Mouse (Mus musculus) heart, postnatal 0 days (tissue): ENCODE measurements at regions not wholly inside any gene's neighbourhood (a gene's known extent, or its start where the extent isn't known, plus 50 kb on each side); places are given as distances from the start of the nearest gene placed in this dataset.

ENCODE experiments used
- ATAC-seq: fragments of 200-750 bp; cut with Nextera tagmentation; 2 replicates; pipeline ENCODE4 v1.8.0; 2017; ENCODE audit warnings: low read depth, moderate number of reproducible peaks, moderate library complexity; ENCODE audit not compliant: insufficient read depth
- DNase-seq: peaks from one replicate; pipeline ENCODE4 v3.0.0-alpha.2; 2016; ENCODE audit warnings: low spot score
- H3K27ac ChIP-seq: fragments of 300-500 bp; sonication (generic); 2 replicates; pipeline ENCODE4 v1.5.1; 2014; ENCODE audit warnings: low read depth, mild to moderate bottlenecking
- H3K27me3 ChIP-seq: fragments of 300-500 bp; sonication (generic); 2 replicates; pipeline ENCODE4 v1.6.1; 2014; ENCODE audit warnings: low read length, mixed read lengths; ENCODE audit not compliant: control insufficient read depth, insufficient read depth
- H3K36me3 ChIP-seq: fragments of 300-500 bp; sonication (generic); replicated peaks from 2 replicates; pipeline ENCODE4 v1.6.1; 2014; ENCODE audit warnings: low read length, mixed read lengths; ENCODE audit not compliant: control insufficient read depth, insufficient read depth
- H3K4me1 ChIP-seq: fragments of 300-500 bp; sonication (generic); 2 replicates; pipeline ENCODE4 v1.6.1; 2014; ENCODE audit warnings: antibody characterized with exemption; ENCODE audit not compliant: control insufficient read depth, insufficient read depth
- H3K4me2 ChIP-seq: fragments of 300-500 bp; sonication (generic); 2 replicates; pipeline ENCODE4 v1.6.1; 2014; ENCODE audit warnings: low read depth, mild to moderate bottlenecking, low read length, moderate library complexity
- H3K4me3 ChIP-seq: fragments of 300-500 bp; sonication (generic); 2 replicates; pipeline ENCODE4 v1.5.1; 2014; ENCODE audit warnings: low read depth, low read length
- H3K9ac ChIP-seq: fragments of 300-500 bp; sonication (generic); replicated peaks from 2 replicates; pipeline ENCODE4 v1.6.1; 2014; ENCODE audit warnings: low read depth, low read length, mixed read lengths
- H3K9me3 ChIP-seq: fragments of 300-500 bp; sonication (generic); replicated peaks from 2 replicates; pipeline ENCODE4 v1.6.1; 2016; ENCODE audit warnings: low read length; ENCODE audit not compliant: control insufficient read depth
- CTCF ChIP-seq: IDR thresholded peaks from 2 replicates; pipeline ENCODE4 v1.5.1; 2016; ENCODE audit warnings: antibody characterized with exemption, control low read depth, low read depth
- EP300 ChIP-seq: IDR thresholded peaks from 2 replicates; pipeline ENCODE4 v1.6.1; 2016; ENCODE audit warnings: antibody characterized with exemption, low read depth
- WGBS: fragments of 180-500 bp; shearing (Covaris S2); extraction: QIAGEN DNeasy Blood & Tissue Kit; methylation state at CpG from one replicate; pipeline ENCODE4 v1.1.7; 2014; 5-methylcytosine and 5-hydroxymethylcytosine counted together

GRCm38 (mm10) chr3:62159031-62159430 lies 179.1 kb upstream of the Arhgef26 start:
- Histone ChIP-seq H3K27me3 (no peaks in the 10 kb centered on the region), H3K4me2 (no peak overlapping the region), H3K9me3 (peaks cover 11% of the 10 kb centered on the region), H3K9ac (no peak overlapping the region), H3K36me3 (no peaks in the 10 kb centered on the region), H3K4me3 (no peak overlapping the region), H3K4me1 (no peaks in the 10 kb centered on the region), H3K27ac (no peak overlapping the region)
- WGBS, result 52% methylated on average over 22 of the region's 22 CpGs
- DNase-seq (peak; percentile 72), ATAC-seq (peak; percentile 100)
- TF ChIP-seq CTCF (no peak), EP300 (no peak)

- no peaks in the 10 kb centered on the region for H3K27me3 ChIP-seq
- no peaks in the 10 kb centered on the region for H3K4me1 ChIP-seq
- ATAC-seq (no peak), DNase-seq (peak; percentile 37)
- H3K9me3 ChIP-seq, result no peaks in the 10 kb centered on the region
- H3K9ac ChIP-seq, result no peak overlapping the region
- no peak overlapping the region for H3K27ac ChIP-seq
- no peak overlapping the region for H3K4me2 ChIP-seq
- peak; percentile 37; the same call in 1 of the 2 replicates for TF ChIP-seq CTCF
- TF ChIP-seq EP300, result no peak
- H3K36me3 ChIP-seq, result no peaks in the 10 kb centered on the region
- WGBS, result 57% methylated on average over 4 of the region's 4 CpGs
- no peak overlapping the region for H3K4me3 ChIP-seq
Measured at GRCm38 (mm10) chr3:62170647-62171046, 167.5 kb upstream of the Arhgef26 start.

- Histone ChIP-seq H3K36me3 (no peaks in the 10 kb centered on the region), H3K4me3 (no peak overlapping the region), H3K27me3 (no peaks in the 10 kb centered on the region), H3K9me3 (no peaks in the 10 kb centered on the region), H3K4me2 (no peak overlapping the region), H3K4me1 (no peaks in the 10 kb centered on the region), H3K27ac (no peak overlapping the region), H3K9ac (no peak overlapping the region)
- ATAC-seq, result no peak
- WGBS, result 73% methylated on average over 3 of the region's 3 CpGs
- DNase-seq, result no peak
- TF ChIP-seq EP300, result no peak
- no peak for TF ChIP-seq CTCF
Measured at GRCm38 (mm10) chr3:62187807-62188509, 150.2 kb upstream of the Arhgef26 start.

- H3K4me3 ChIP-seq, result no peak overlapping the region
- TF ChIP-seq CTCF, result peak; percentile 63
- TF ChIP-seq EP300, result no peak
- DNase-seq, result peak; percentile 32
- 21% methylated on average over 1 of the region's 1 CpGs for WGBS
- H3K27me3 ChIP-seq, result no peaks in the 10 kb centered on the region
- H3K9ac ChIP-seq, result no peak overlapping the region
- H3K4me2 ChIP-seq, result no peak overlapping the region
- H3K4me1 ChIP-seq, result no peaks in the 10 kb centered on the region
- no peak for ATAC-seq
- no peaks in the 10 kb centered on the region for H3K9me3 ChIP-seq
- no peak overlapping the region for H3K27ac ChIP-seq
- no peaks in the 10 kb centered on the region for H3K36me3 ChIP-seq
Measured at GRCm38 (mm10) chr3:62192466-62192865, 145.7 kb upstream of the Arhgef26 start.

GRCm38 (mm10) chr3:62194421-62194820 lies 143.7 kb upstream of the Arhgef26 start:
- ATAC-seq (no peak), DNase-seq (no peak)
- Histone ChIP-seq H3K27ac (no peak overlapping the region), H3K36me3 (no peaks in the 10 kb centered on the region), H3K4me1 (no peaks in the 10 kb centered on the region), H3K9me3 (no peaks in the 10 kb centered on the region), H3K9ac (no peak overlapping the region), H3K4me3 (no peak overlapping the region), H3K4me2 (no peak overlapping the region), H3K27me3 (no peaks in the 10 kb centered on the region)
- 78% methylated on average over 4 of the region's 4 CpGs for WGBS
- TF ChIP-seq EP300, result no peak
- TF ChIP-seq CTCF, result no peak

- no peak overlapping the region for H3K27ac ChIP-seq
- WGBS, result 41% methylated on average over 1 of the region's 1 CpGs
Measured at GRCm38 (mm10) chr3:62196679-62197078, 141.5 kb upstream of the Arhgef26 start.

More at GRCm38 (mm10) chr3:62196679-62197078, 141.5 kb upstream of the Arhgef26 start:
- TF ChIP-seq EP300, result no peak
- no peak for TF ChIP-seq CTCF
- DNase-seq (no peak), ATAC-seq (no peak)
- H3K9me3 ChIP-seq, result no peaks in the 10 kb centered on the region
- H3K36me3 ChIP-seq, result no peaks in the 10 kb centered on the region
- no peak overlapping the region for H3K4me3 ChIP-seq
- no peaks in the 10 kb centered on the region for H3K4me1 ChIP-seq
- H3K9ac ChIP-seq, result no peak overlapping the region
- no peak overlapping the region for H3K4me2 ChIP-seq
- no peaks in the 10 kb centered on the region for H3K27me3 ChIP-seq
